Mouse (Mus musculus) midbrain, embryonic 16.5 days (tissue): ENCODE results near the gene Meaf6. TPM values are rescaled to one million over a fixed set of nuclear protein-coding genes. Genes with fewer than 3 reads are reported as not detected.

Experiments used
- ATAC-seq: fragments of 200-750 bp; cut with Nextera tagmentation; 2 replicates; pipeline ENCODE4 v1.8.0; 2017; ENCODE audit warnings: moderate TSS enrichment
- H3K27ac ChIP-seq: fragments of 300-500 bp; sonication (generic); 2 replicates; pipeline ENCODE4 v1.5.1; 2014; ENCODE audit warnings: mild to moderate bottlenecking, low read length, mixed read lengths
- H3K27me3 ChIP-seq: fragments of 300-500 bp; sonication (generic); 2 replicates; pipeline ENCODE4 v1.6.1; 2014; ENCODE audit warnings: low read depth, low read length, mixed read lengths; ENCODE audit not compliant: control insufficient read depth, insufficient read depth
- H3K36me3 ChIP-seq: fragments of 300-500 bp; sonication (generic); 2 replicates; pipeline ENCODE4 v1.6.1; 2014; ENCODE audit warnings: mild to moderate bottlenecking, low read length, moderate library complexity, mixed read lengths; ENCODE audit not compliant: control insufficient read depth, insufficient read depth
- H3K4me1 ChIP-seq: fragments of 300-500 bp; sonication (generic); 2 replicates; pipeline ENCODE4 v1.6.1; 2014; ENCODE audit warnings: mild to moderate bottlenecking, low read length, mixed read lengths; ENCODE audit not compliant: control insufficient read depth, insufficient read depth
- H3K4me2 ChIP-seq: fragments of 300-500 bp; sonication (generic); 2 replicates; pipeline ENCODE4 v1.6.1; 2014; ENCODE audit warnings: mild to moderate bottlenecking, low read length, mixed read lengths
- H3K4me3 ChIP-seq: fragments of 300-500 bp; sonication (generic); 2 replicates; pipeline ENCODE4 v1.5.1; 2014; ENCODE audit warnings: low read depth, mild to moderate bottlenecking, low read length, moderate library complexity, mixed read lengths
- H3K9ac ChIP-seq: fragments of 300-500 bp; sonication (generic); 2 replicates; pipeline ENCODE4 v1.6.1; 2014; ENCODE audit warnings: low read depth, low read length, mixed read lengths
- H3K9me3 ChIP-seq: fragments of 300-500 bp; sonication (generic); replicated peaks from 2 replicates; pipeline ENCODE4 v1.6.1; 2014; ENCODE audit warnings: mild to moderate bottlenecking, low read length, mixed read lengths; ENCODE audit not compliant: control insufficient read depth, poor library complexity, severe bottlenecking
- WGBS: fragments of 180-500 bp; shearing (Covaris S2); extraction: QIAGEN DNeasy Blood & Tissue Kit; methylation state at CpG from one replicate; pipeline ENCODE4 v1.1.7; 2014; 5-methylcytosine and 5-hydroxymethylcytosine counted together
- polyA plus RNA-seq: library from polyadenylated mRNA; unstranded; fragments of >200 nt; fragmentation: Nextera tagmentation; extraction: Ambion mirVana; gene quantifications from 2 replicates; pipeline ENCODE4 v1.2.1, GENCODE M21; 2015

Gene Meaf6
- polyA plus RNA-seq, 1 experiment from 2014 or later, result 181 TPM

DNA sequence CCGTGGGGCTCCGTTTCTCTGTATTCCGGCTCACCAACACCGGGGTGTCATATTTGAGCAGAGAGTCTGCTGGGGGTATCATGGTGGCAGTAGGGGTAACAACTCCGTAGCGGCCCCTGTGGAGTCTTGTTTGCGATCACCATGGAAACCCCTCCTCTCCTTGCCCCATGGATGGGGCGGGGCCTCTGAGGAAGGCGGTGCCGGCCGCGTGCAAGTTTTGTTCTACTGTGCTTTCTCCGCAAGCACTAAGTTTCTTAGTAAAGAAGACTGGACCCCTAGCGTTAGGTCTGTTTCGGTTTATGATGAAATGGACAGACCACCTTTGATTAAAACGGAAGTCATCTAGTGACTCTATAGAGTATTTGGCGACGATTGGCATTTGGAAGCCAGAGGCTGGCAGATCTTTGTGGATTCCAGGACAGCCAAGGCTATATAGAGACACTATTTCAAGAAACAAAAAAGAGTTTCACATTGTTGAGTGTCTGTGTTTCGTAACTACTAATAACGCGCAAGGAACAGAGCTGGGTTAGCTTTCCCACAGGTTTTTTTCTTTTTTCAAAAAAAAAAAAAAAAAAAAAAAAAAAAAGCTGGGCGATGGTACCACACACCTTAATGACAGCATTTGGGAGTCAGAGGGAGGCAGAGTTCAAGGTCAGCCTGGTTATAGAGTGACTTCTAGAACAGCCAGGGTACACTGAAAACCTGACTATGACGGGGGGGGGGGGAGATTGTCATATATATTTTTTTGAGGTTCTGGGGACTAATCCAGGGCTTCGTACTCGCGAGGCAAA, 19.2 kb upstream of the Meaf6 start, which contains the start of gene Dnali1:
Gene Dnali1, minus strand, starts transcription at position 187 of the 791 bp plus-strand sequence.
- peaks cover 17% of the 10 kb centered on the region for H3K4me1 ChIP-seq
- H3K4me3 ChIP-seq, result peak within 1 kb of the TSS; percentile 90
- peaks cover 2% of the 10 kb centered on the region; the same call in 1 of the 2 replicates for H3K36me3 ChIP-seq
- peak within 1 kb of the TSS; percentile 63 for H3K27ac ChIP-seq
- H3K9me3 ChIP-seq, result no peaks in the 10 kb centered on the region
- WGBS, result 2% methylated on average over 26 of the region's 26 CpGs
- peak within 1 kb of the TSS; percentile 88 for H3K9ac ChIP-seq
- H3K27me3 ChIP-seq, result no peaks in the 10 kb centered on the region
- ATAC-seq, result peak; percentile 53
- H3K4me2 ChIP-seq, result peak within 1 kb of the TSS; percentile 94

DNA sequence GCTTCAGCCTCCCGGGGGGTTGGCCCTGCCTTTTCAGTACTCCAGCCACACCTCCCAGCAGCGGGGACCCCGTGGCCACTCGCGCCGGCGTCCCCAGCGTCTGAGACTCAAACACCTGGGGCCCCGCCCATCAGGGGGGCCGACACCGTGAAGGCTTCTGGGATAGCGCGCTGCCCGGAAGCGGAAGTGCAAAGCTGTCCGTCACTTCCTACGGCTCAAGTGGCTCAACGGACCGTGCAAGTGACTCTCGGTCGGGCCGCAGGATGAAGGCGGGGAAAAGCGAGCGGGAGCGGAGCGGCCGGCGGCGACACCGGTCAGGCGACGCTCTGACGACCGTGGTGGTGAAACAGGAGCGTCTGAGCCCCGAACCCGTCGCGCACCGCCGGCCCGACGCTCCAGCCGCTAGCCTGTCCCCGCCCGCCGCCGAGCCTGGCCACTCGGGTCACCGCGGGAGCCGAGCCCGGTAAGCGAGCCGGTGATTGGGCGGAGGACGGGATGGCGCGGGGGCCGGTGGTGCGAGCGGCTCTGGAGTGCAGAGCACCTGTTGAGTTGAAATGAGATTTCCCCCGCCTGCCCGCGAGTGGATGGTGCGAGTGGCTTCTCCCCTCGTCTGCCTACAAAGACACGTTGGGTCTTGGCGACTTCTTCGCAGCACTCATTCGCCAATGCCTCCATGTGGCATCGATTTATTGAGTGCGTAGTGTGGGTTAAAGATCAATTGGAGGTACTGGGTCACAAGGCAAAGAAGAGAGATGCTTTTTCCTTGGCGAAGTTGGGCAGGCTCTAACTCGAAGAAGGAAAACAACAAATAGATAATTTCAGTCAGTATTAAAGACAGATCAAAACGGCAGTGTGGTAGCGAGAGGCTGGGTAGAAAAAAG, 18.2 kb upstream of the Meaf6 start, which contains the start of gene Snip1:
Gene Snip1, plus strand, starts transcription at position 183 of the 881 bp plus-strand sequence.
- Histone ChIP-seq H3K36me3 (peaks cover 11% of the 10 kb centered on the region), H3K4me2 (peak within 1 kb of the TSS; percentile 94), H3K27ac (peak within 1 kb of the TSS; percentile 63), H3K9ac (peak within 1 kb of the TSS; percentile 88), H3K27me3 (no peaks in the 10 kb centered on the region), H3K4me3 (peak within 1 kb of the TSS; percentile 90), H3K9me3 (no peaks in the 10 kb centered on the region), H3K4me1 (peaks cover 17% of the 10 kb centered on the region)
- under 1% methylated on average over 67 of the region's 78 CpGs for WGBS
- peak; percentile 92 for ATAC-seq

DNA sequence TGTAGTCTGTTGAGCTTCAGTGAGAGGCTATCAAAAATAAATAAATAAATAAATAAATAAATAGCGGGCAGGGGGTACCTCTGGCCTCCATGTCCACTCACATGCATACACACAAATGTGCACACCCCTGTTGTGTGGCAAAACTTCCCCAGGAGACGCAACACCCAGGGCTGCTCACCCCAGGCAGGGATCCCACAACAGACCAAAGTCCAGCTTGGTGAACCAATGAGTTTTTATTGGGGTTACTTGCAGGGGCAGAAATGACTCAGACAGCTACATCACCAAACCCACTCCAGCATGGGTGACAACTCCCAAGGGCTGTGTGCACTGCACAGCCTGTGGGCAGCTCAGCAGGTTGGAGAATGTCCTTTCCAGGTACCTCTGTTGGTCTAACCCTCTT, 7.2 kb upstream of the Meaf6 start:
- ATAC-seq, result no peak
- H3K36me3 ChIP-seq, result peaks cover 17% of the 10 kb centered on the region
- 92% methylated on average over 2 of the region's 2 CpGs for WGBS

DNA sequence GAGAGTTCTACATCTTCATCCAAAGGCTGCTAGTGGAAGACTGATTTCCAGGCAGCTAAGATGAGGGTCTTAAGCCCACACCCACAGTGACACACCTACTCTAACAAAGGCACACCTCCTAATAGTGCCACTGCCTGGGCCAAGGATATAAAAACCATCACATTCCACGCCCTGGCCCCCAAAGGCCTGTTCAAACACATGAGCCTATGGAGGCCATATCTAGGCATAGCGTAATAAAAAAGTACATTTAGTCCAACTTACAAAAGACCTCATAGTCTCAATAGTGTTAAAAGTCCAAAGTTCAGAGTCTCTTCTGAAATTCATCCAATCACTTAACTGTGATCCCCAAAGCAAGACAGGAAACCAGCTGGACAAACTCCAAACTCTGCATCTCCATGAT, 6.2 kb upstream of the Meaf6 start:
- 94% methylated on average over 2 of the region's 2 CpGs for WGBS
- no peak for ATAC-seq
- H3K9me3 ChIP-seq, result no peaks in the 10 kb centered on the region

More for the DNA sequence above, 7.2 kb upstream of the Meaf6 start:
- H3K4me1 ChIP-seq, result no peaks in the 10 kb centered on the region
- H3K4me3 ChIP-seq, result no peak overlapping the region
- H3K4me2 ChIP-seq, result no peak overlapping the region
- H3K27me3 ChIP-seq, result no peaks in the 10 kb centered on the region
- H3K9ac ChIP-seq, result no peak overlapping the region
- H3K9me3 ChIP-seq, result no peaks in the 10 kb centered on the region
- H3K27ac ChIP-seq, result no peak overlapping the region

DNA sequence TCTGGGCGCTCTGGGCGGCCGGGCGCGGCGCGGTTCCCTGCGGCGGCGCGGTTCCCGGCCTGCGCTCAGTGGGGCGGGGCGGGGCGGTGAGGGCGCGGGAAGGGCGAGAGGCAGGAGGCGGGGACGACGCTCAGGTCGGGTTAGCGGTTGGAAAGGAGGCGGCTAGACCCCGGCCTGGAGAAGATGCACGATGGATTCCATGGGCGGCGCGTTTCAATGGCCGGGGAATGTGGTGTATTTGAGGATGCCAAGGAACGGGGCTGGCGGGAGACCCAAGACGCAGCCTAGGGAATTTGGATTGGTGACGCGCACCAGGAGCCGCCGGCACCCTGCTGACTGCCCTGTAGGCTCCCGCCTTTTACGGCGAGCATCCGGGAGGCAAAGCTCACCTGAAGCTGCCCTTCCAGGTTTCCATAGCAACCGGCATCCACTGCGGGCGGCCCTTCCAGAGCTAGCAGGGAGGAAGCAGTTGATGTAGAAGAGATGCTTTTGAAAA, 460 bp downstream of the Meaf6 start:
- Histone ChIP-seq H3K4me1 (peaks cover 18% of the 10 kb centered on the region), H3K4me2 (peak overlapping the region; percentile 52), H3K4me3 (peak overlapping the region; percentile 86), H3K9me3 (no peaks in the 10 kb centered on the region), H3K27ac (peak overlapping the region; percentile 99), H3K36me3 (peaks cover 10% of the 10 kb centered on the region), H3K9ac (peak overlapping the region; percentile 90), H3K27me3 (no peaks in the 10 kb centered on the region)
- under 1% methylated on average over 42 of the region's 45 CpGs for WGBS
- peak; percentile 88 for ATAC-seq

More for the DNA sequence above, 6.2 kb upstream of the Meaf6 start:
- no peak overlapping the region for H3K9ac ChIP-seq
- peaks cover 13% of the 10 kb centered on the region for H3K36me3 ChIP-seq
- no peak overlapping the region for H3K4me2 ChIP-seq
- H3K4me3 ChIP-seq, result no peak overlapping the region
- no peaks in the 10 kb centered on the region for H3K27me3 ChIP-seq
- no peak overlapping the region for H3K27ac ChIP-seq
- H3K4me1 ChIP-seq, result no peaks in the 10 kb centered on the region; the same call in 1 of the 2 replicates

DNA sequence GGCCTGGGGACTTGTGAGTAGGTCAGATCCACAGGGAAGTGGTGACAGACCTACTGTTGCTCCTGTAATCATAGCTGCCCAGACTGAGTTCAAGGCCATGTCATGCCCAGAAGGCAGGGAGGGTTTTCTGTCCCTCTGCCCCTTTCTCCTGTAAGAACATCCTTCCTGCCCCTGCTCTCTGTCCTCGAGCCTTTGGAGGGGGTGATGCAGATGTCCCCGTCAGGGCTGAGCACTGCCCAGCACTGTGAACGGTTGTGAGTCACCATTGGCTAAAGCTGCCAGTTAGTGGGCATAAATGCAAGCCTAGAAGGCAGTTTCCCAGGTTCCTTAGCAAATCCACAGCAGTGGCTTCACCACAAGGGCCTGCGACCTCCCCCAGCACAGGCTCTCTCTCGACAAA, 8.1 kb downstream of the Meaf6 start:
- ATAC-seq, result no peak
- Histone ChIP-seq H3K9me3 (no peaks in the 10 kb centered on the region), H3K4me3 (no peak overlapping the region), H3K27me3 (no peaks in the 10 kb centered on the region), H3K4me1 (no peaks in the 10 kb centered on the region), H3K27ac (no peak overlapping the region), H3K4me2 (no peak overlapping the region), H3K36me3 (peaks cover 26% of the 10 kb centered on the region), H3K9ac (no peak overlapping the region)
- 94% methylated on average over 5 of the region's 5 CpGs for WGBS

DNA sequence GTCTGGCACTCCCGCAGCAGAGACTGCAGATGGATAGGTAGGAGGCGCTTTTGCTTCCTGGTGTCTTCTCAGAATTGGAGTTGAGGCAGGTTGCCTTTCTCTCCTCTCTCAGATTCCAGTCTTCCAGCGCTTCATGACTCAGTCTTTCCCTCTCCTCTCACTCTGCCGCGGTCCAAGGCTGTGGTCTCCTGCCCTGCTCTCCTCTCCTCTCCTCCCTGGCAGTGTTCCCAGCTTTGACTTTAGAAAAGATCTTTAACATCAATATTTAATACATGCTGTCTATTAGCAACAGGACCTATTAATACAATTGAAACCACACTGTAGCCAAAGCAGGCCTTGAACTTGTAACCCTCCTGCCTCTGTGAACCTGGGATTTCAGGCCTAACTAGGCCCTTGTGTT, 11.1 kb downstream of the Meaf6 start:
- Histone ChIP-seq H3K4me2 (no peak overlapping the region), H3K27me3 (no peaks in the 10 kb centered on the region), H3K36me3 (peaks cover 11% of the 10 kb centered on the region), H3K9ac (no peak overlapping the region), H3K4me3 (no peak overlapping the region), H3K9me3 (no peaks in the 10 kb centered on the region), H3K27ac (no peak overlapping the region), H3K4me1 (no peaks in the 10 kb centered on the region)
- WGBS, result 89% methylated on average over 5 of the region's 5 CpGs
- ATAC-seq, result no peak

DNA sequence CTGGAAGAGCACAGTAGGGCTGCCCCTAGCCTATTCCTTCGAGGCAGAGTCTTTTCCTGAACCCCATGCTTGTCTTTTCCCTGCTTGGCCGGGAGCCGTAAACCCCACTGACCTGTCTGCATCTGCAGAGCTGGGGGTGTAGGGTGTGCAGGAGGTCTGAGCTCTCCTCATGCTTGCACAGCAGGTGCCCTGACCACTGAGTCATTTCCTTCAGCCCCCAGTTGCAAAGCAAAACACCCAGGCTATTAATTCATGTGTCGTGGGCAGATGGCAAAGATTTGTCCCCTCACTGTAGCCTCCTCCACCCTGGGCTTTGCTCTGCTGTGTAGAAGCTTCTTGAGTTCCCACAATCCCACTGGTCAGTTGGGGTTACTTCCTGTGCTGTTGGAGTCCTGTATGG, 12.5 kb downstream of the Meaf6 start:
- no peaks in the 10 kb centered on the region for H3K27me3 ChIP-seq
- H3K4me1 ChIP-seq, result no peaks in the 10 kb centered on the region
- no peak overlapping the region for H3K4me2 ChIP-seq
- no peak for ATAC-seq
- no peaks in the 10 kb centered on the region for H3K9me3 ChIP-seq
- peaks cover 5% of the 10 kb centered on the region for H3K36me3 ChIP-seq
- H3K27ac ChIP-seq, result no peak overlapping the region
- H3K4me3 ChIP-seq, result no peak overlapping the region
- no peak overlapping the region for H3K9ac ChIP-seq
- 85% methylated on average over 4 of the region's 4 CpGs for WGBS
